Mouse (Mus musculus) erythroblast, embryonic 14.5 days (primary cell): ENCODE data around the gene Mink1.

ENCODE experiments used
- GATA1 ChIP-seq: IDR thresholded peaks from 2 replicates; pipeline ENCODE4 v1.6.1; 2012; ENCODE audit warnings: low read length, inconsistent platforms, mixed read lengths
- TAL1 ChIP-seq: IDR thresholded peaks from 3 replicates; pipeline ENCODE4 v1.6.1; 2012; ENCODE audit warnings: low read length, inconsistent platforms, mixed read lengths

- no peak for TF ChIP-seq GATA1
- TF ChIP-seq TAL1, result no peak
Measured at GRCm38 (mm10) chr11:70551526-70551925, 11.2 kb upstream of the Mink1 start.
